Mouse (Mus musculus) embryo, embryonic 11 days (tissue): ENCODE data around the gene Sp7.

ENCODE experiments used
- DNase-seq: peaks from one replicate; pipeline ENCODE4 v3.0.0-alpha.2; 2015

The Sp7 gene

DNA sequence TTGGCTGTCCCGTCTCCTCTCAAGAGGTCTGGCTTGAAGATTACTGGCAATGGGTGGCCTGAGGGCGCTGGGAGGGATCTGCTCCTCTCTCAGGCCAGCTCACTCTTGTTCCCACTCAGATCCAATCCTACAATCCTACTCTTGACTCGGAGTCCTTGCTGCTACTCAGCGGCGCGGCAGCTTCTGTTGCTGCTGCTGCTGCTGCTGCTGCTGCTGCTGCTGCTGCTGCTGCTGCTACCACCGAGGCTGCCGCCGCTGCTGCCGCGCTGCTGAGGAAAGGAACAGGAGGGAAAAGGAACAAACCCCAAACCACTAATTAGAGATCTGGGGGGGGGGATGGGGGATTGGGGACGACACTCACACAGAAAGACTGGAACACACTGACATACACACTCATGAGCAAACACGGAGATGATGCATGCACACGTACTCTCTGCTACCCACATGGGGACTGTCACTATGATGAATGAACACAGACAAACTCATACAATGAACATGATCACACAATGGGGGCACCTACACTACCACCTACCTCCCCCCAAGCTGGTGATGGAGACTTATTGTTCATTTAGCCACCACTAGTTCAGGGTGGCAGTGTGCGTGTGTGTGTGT, at the start of gene Sp7:
Sp7 (minus strand) TSS at position 450 of the 612 bp plus-strand sequence.
- DNase-seq, result peak; percentile 63

DNA sequence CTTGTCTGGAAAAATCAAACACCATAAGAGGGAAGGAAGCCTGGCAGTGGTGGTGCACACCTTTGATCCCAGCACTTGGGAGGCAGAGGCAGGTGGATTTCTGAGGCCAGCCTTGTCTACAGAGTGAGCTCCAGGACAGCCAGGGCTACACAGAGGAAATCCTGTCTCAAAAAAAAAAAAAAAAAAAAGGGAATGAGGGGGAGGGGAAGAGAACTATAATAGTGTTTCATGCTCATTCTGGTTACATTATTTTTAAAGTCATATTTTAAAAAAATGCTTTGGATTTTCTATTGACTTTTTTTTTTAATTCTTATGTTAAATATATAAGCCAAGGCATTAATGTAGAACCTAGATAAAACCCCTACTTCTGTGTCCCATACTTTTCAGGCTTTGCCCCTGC, 46.7 kb upstream of the Sp7 start:
- no peak for DNase-seq

DNA sequence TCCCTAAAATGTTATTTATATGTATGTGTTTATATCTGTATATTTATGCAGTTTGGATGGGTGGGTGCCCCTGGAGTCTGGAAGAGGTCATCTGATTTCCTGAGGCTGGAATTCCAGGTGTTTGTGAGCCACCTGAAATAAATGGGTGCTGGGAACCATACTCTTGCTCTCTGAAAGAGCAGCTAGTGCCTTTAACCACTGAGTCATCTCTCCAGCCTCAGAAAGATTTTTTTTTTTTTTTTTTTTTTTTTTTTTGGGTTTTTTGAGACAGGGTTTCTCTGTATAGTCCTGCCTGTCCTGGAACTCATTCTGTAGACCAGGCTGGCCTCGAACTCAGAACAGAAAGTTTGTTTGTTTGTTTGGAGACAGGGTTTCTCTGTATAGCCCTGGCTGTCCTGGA, 44.1 kb upstream of the Sp7 start:
- no peak for DNase-seq

DNA sequence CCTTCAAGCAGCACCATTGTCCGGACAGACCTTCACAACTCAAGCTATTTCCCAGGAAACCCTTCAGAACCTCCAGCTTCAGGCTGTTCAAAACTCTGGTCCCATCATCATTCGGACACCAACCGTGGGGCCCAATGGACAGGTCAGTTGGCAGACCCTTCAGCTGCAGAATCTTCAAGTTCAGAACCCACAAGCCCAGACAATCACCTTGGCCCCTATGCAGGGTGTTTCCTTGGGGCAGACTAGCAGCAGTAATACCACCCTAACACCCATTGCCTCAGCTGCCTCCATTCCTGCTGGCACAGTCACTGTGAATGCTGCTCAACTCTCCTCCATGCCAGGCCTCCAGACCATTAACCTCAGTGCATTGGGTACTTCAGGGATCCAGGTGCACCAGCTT, 42.3 kb upstream of the Sp7 start:
- DNase-seq, result no peak

DNA sequence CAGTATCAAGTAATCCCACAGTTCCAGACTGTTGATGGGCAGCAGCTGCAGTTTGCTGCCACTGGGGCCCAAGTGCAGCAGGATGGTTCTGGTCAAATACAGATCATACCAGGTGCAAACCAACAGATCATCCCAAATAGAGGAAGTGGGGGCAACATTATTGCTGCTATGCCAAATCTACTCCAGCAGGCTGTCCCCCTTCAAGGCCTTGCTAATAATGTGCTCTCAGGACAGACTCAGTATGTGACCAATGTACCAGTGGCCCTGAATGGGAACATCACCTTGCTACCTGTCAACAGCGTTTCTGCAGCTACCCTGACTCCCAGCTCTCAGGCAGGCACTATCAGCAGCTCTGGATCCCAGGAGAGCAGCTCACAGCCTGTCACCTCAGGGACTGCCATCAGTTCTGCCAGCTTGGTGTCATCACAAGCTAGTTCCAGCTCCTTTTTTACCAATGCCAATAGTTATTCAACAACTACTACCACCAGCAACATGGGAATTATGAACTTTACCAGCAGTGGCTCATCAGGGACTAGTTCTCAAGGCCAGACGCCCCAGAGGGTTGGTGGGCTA, 41.7 kb upstream of the Sp7 start:
- DNase-seq, result no peak

DNA sequence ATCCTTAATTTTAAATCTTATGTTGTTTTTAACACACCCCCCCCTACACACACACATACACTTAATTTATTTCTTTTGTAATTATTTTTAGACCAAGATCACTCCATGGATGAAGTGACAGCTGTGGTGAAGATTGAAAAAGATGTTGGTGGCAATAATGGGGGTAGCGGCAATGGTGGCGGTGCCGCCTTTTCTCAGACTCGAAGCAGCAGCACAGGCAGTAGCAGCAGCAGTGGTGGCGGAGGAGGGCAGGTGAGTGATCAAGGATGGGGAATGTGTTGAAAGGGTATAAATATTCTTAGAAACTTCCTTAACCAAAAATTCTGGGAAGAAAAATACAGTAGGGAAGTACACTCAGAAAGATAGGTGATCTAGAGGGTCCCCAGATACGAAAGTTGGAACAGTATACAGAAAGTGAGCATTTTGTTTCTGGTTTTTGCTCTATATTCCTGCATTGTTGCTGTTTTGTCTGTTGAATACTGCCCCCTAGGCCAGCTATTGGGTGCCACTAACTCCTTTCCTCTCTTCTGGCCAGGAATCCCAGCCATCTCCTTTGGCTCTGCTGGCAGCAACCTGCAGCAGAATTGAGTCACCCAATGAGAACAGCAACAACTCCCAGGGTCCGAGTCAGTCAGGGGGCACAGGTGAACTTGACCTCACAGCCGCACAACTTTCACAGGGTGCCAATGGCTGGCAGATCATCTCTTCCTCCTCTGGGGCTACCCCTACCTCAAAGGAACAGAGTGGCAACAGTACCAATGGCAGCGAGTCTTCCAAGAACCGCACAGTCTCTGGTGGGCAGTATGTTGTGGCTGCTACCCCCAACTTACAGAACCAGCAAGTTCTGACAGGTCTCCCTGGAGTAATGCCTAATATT, 40.9 kb upstream of the Sp7 start:
- no peak for DNase-seq

DNA sequence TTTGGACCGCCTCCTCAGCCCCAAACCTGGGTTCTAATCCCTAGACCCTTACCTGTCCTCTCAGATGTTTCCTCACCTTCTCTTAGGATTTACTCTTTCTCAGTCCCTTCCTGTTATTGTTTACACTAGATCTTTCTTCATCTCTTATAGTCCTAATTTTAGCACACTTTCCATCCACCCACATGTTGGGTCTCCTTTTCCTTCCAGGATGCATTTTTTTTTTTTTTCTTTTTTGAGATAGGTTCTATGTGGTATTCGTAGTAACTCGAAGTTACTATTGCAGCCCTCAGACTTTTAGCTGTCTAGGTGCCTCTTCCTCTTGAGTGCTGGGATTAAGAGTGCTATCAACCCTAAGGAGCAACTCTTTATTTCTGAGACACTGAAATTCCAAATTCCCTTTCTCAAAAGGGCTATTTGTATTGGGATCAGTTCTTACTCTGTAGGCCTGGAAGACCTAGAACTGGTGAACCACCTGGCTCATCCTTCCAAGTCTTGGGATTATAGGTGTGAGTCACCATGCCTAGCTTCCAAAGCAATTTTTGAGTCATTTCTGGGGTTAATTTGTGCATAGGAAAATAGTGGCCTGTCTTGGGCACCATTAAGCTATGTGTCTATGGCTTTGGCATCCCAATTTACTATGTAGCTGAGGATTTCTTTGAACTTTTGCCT, 40.1 kb upstream of the Sp7 start:
- no peak for DNase-seq

GRCm38 (mm10) chr15:102406196-102406911, 39.4 kb upstream of the Sp7 start:
- peak; percentile 84 for DNase-seq

GRCm38 (mm10) chr15:102405489-102406195, 38.7 kb upstream of the Sp7 start, which contains the start of gene Sp1:
Sp1 (plus strand) TSS chr15:102406143.
- DNase-seq, result peak; percentile 99

DNA sequence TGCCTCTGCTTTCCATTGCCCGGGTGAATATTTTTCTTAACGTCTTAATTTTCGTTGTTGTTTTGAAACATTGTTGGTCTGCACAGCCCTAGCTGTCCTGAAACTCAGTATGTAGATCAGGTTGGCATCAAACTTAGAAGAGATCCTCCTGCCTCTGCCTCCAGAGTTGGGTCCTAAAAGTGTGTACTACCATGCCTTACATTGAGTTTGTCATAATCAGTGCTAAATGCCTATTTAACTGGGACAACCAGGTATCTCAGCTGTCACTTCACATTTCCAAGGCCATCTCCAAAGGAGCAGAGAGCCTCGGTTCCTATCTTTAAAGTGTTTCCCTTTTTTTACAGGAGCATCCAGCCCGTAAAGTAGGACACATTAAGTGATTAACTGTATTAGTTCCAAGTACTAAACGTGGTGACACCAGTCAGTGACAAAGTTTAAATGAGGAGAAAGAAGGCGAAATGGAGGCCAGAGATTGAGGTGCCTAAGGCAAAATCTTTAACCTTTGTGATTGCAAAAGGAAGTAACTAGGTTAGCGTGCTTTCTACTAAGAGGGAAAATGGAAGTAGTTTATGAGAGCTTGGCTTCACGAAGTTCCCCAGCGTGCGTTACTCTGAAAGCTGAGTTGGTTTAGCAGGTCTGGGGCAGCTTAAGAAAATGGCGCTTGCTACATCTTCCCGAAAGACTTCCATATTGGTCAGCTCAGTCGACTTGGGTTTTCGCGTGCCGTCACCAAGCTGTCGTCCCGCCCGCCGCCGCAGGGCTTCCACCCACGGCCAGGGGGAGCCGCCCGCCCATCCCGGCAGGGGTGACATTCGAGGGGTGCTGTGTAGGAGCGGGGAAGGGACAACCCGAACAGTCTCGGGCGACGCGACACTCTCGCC, 37.9 kb upstream of the Sp7 start:
- no peak for DNase-seq

- no peak for DNase-seq
Measured at GRCm38 (mm10) chr15:102402210-102402609, 35.2 kb upstream of the Sp7 start.

GRCm38 (mm10) chr15:102401278-102401677, 34.3 kb upstream of the Sp7 start:
- no peak for DNase-seq

DNA sequence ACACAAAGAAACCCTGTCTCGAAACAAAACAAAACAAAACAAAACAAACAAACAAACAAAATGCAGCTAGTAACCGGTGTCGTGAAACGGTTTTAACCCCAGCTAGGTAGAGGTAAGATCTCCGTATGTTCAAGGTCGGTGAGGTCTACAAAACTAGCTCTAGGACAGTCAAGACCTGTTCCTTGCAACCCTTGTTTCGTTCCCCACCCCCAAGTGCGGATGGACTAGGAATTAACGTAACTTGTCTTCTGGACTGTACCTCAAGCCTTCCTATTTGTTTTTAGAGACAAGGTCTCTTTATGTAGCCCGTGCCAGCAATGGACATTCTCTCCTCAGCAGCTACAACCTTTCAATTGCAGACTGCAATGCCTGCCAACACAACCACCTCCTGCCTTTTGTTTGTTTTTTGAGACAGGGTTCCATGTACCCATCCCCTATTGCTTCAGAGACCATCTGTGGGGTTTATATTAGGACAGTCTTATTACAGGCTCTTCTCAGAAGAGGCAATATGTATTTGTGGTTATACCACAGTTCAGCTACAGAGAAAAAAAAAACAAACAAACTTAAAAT, 33.6 kb upstream of the Sp7 start:
- DNase-seq, result no peak

- DNase-seq, result peak; percentile 89
Measured at GRCm38 (mm10) chr15:102399229-102400221, 32.5 kb upstream of the Sp7 start.

GRCm38 (mm10) chr15:102398629-102399028, 31.6 kb upstream of the Sp7 start:
- no peak for DNase-seq

GRCm38 (mm10) chr15:102395061-102395460, 28.1 kb upstream of the Sp7 start:
- DNase-seq, result peak; percentile 44

GRCm38 (mm10) chr15:102393584-102394014, 26.6 kb upstream of the Sp7 start:
- peak; percentile 37 for DNase-seq

- no peak for DNase-seq
Measured at GRCm38 (mm10) chr15:102392520-102392919, 25.5 kb upstream of the Sp7 start.

- DNase-seq, result no peak
Measured at GRCm38 (mm10) chr15:102388942-102389341, 22.0 kb upstream of the Sp7 start.
